Mouse (Mus musculus) ES-E14 (cell line): ENCODE measurements at regions not wholly inside any gene's neighbourhood (a gene's known extent, or its start where the extent isn't known, plus 50 kb on each side); places are given as distances from the start of the nearest gene placed in this dataset.

ENCODE experiments used
- DNase-seq: peaks from one replicate; pipeline ENCODE4 v3.0.0-alpha.2; 2013; ENCODE audit warnings: low read depth, low spot score
- H3K27ac ChIP-seq: 2 replicates; pipeline ENCODE4 v1.5.1; 2012; ENCODE audit warnings: low read depth, mild to moderate bottlenecking, low read length, moderate library complexity, mixed read lengths; ENCODE audit not compliant: poor library complexity, insufficient read depth, severe bottlenecking
- H3K36me3 ChIP-seq: 2 replicates; pipeline ENCODE4 v1.6.1; 2012; ENCODE audit warnings: mild to moderate bottlenecking, low read length, moderate library complexity, mixed read lengths; ENCODE audit not compliant: control insufficient read depth, poor library complexity, insufficient read depth, severe bottlenecking
- H3K4me1 ChIP-seq, 2 experiments: fragments of 150-350 bp in 1 of 2; sonication (generic) in 1 of 2; 2 replicates each; pipeline ENCODE4 v1.6.1; 2012; ENCODE audit warnings: low read length in 2 of 2, mild to moderate bottlenecking in 1 of 2, mixed read lengths in 1 of 2; ENCODE audit not compliant: control insufficient read depth in 2 of 2, insufficient read depth in 2 of 2, poor library complexity in 1 of 2
- H3K4me3 ChIP-seq, 2 experiments: fragments of 150-350 bp in 1 of 2; sonication (generic) in 1 of 2; 2 replicates each; pipeline ENCODE4 v1.5.1; 2012; ENCODE audit warnings: low read length in 2 of 2, low read depth in 1 of 2, mild to moderate bottlenecking in 1 of 2, mixed read lengths in 1 of 2; ENCODE audit not compliant: insufficient read depth in 1 of 2, poor library complexity in 1 of 2, severe bottlenecking in 1 of 2
- H3K9ac ChIP-seq: 2 replicates; pipeline ENCODE4 v1.6.1; 2012; ENCODE audit warnings: low read depth, mild to moderate bottlenecking, low read length, mixed read lengths; ENCODE audit not compliant: poor library complexity, insufficient read depth, severe bottlenecking
- H3K9me3 ChIP-seq: fragments of 150-350 bp; sonication (generic); 2 replicates; pipeline ENCODE4 v1.6.1; 2012; ENCODE audit warnings: low read depth, mild to moderate bottlenecking, low read length; ENCODE audit not compliant: control insufficient read depth, insufficient read depth
- CHD2 ChIP-seq: IDR thresholded peaks from 2 replicates; pipeline ENCODE4 v1.6.1; 2014; ENCODE audit warnings: mild to moderate bottlenecking, low read depth, low read length, inconsistent platforms
- HCFC1 ChIP-seq: IDR thresholded peaks from 2 replicates; pipeline ENCODE4 v1.6.1; 2012; ENCODE audit warnings: low read length, inconsistent platforms, borderline replicate concordance; ENCODE audit not compliant: insufficient read depth
- MAFK ChIP-seq: IDR thresholded peaks from 2 replicates; pipeline ENCODE4 v1.6.1; 2014; ENCODE audit warnings: mild to moderate bottlenecking, low read depth, low read length, inconsistent platforms; ENCODE audit not compliant: insufficient read depth
- ZC3H11A ChIP-seq: IDR thresholded peaks from 2 replicates; pipeline ENCODE4 v1.6.1; 2012; ENCODE audit warnings: low read depth, mild to moderate bottlenecking, inconsistent platforms, low read length, borderline replicate concordance
- ZNF384 ChIP-seq: IDR thresholded peaks from 2 replicates; pipeline ENCODE4 v1.6.1; 2012; ENCODE audit warnings: low read depth, low read length, inconsistent platforms
- in situ Hi-C, 2 experiments: fragments of 600-800 bp; cut with MboI; formaldehyde crosslinking; loops; one replicate each; pipeline ENCODE4 v1.15.1; 2025; ENCODE audit warnings: low sequenced_read_pairs in 2 of 2, inconsistent platforms in 1 of 2; ENCODE audit not compliant: unreplicated experiment in 2 of 2

DNA sequence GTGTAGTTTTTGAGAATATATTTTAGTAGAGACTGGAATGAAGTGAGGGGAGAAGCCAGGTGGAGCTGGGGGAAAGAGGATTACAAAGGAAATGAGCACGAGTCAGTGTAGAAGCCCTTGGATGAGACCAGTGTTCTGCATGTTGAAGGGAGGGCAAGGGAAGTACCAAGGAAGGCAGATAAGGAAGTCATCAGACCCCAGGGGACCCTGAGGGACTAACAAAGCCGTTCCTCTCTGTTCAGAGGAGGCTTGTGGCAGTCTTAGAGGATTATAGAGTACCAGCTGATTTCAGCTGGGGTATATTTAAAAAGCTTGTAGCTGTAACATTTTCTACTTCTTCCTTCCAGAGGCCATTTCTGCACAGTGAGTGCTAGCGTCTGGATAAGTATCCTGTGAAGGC, 56.7 kb upstream of the Igsf9b start:
- Histone ChIP-seq H3K27ac (no peak overlapping the region), H3K4me1 (no peaks in the 10 kb centered on the region), H3K9me3 (no peaks in the 10 kb centered on the region), H3K4me3 (no peak overlapping the region), H3K9ac (no peak overlapping the region), H3K36me3 (no peaks in the 10 kb centered on the region)
- no peak for DNase-seq
- in situ Hi-C loops, result no loop called here
- TF ChIP-seq ZC3H11A, result no peak
- TF ChIP-seq CHD2, result no peak
- TF ChIP-seq ZNF384, result no peak
- no peak for TF ChIP-seq MAFK
- no peak for TF ChIP-seq HCFC1

GRCm38 (mm10) chr9:27240926-27241325, 58.1 kb upstream of the Igsf9b start:
- Histone ChIP-seq H3K4me3 (no peak overlapping the region), H3K9ac (no peak overlapping the region), H3K4me1 (no peaks in the 10 kb centered on the region), H3K27ac (no peak overlapping the region), H3K9me3 (no peaks in the 10 kb centered on the region), H3K36me3 (no peaks in the 10 kb centered on the region)
- no peak for DNase-seq
- no peak for TF ChIP-seq HCFC1
- no peak for TF ChIP-seq CHD2
- TF ChIP-seq ZC3H11A, result no peak
- TF ChIP-seq MAFK, result no peak
- TF ChIP-seq ZNF384, result no peak
- in situ Hi-C loops, result no loop called here

DNA sequence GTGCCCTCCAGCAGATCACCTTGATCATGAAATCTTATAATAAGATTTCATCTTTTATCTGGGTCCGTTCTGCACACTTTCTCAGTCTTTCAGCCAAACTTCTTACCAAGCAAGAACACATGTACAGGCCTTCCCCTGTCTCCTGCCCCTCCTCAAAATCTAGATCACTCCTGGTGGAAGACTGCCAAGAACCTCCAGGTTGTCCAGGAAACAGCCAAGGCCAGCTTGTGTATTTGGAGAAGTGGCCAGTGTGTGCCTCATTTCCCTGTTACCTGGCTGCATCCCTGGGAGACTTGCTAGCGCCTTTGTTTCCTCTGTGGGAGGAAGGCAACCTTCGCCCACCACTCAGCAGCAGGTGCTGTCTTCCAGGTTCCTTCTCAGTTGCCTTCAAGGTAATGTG, 58.5 kb upstream of the Igsf9b start:
- TF ChIP-seq HCFC1 (no peak), ZC3H11A (no peak), ZNF384 (no peak), MAFK (no peak), CHD2 (no peak)

GRCm38 (mm10) chr9:27232692-27233091, 66.3 kb upstream of the Igsf9b start:
- in situ Hi-C loops, result no loop called here
- Histone ChIP-seq H3K36me3 (no peaks in the 10 kb centered on the region), H3K4me1 (peaks cover 0 to 2% of the 10 kb centered on the region in 2 experiments; a peak in 1 of 4 replicates), H3K27ac (no peak overlapping the region), H3K4me3 (no peak overlapping the region), H3K9ac (no peak overlapping the region), H3K9me3 (no peaks in the 10 kb centered on the region)
- TF ChIP-seq MAFK (no peak), ZC3H11A (no peak), HCFC1 (no peak), ZNF384 (no peak), CHD2 (no peak)
- DNase-seq, result no peak

More for the DNA sequence above, 58.5 kb upstream of the Igsf9b start:
- DNase-seq, result no peak
- Histone ChIP-seq H3K4me3 (no peak overlapping the region), H3K27ac (no peak overlapping the region), H3K9ac (no peak overlapping the region), H3K4me1 (no peaks in the 10 kb centered on the region), H3K9me3 (no peaks in the 10 kb centered on the region), H3K36me3 (no peaks in the 10 kb centered on the region)
- in situ Hi-C loops, result no loop called here

- TF ChIP-seq CHD2 (no peak), HCFC1 (no peak), MAFK (no peak), ZC3H11A (no peak), ZNF384 (no peak)
- Histone ChIP-seq H3K9me3 (no peaks in the 10 kb centered on the region), H3K4me3 (no peak overlapping the region), H3K9ac (no peak overlapping the region), H3K36me3 (no peaks in the 10 kb centered on the region), H3K27ac (no peak overlapping the region), H3K4me1 (peaks cover 0 to 2% of the 10 kb centered on the region in 2 experiments; a peak in 1 of 4 replicates)
- no peak for DNase-seq
- in situ Hi-C loops, result no loop called here
Measured at GRCm38 (mm10) chr9:27227458-27227857, 71.5 kb upstream of the Igsf9b start.
